Mouse (Mus musculus): ENCODE measurements around the gene Zc3hav1. TPM values are rescaled to one million over a fixed set of nuclear protein-coding genes. Genes with fewer than 3 reads are reported as not detected.

Gene Zc3hav1
- total RNA-seq, 2 experiments from 2014 or later: 9.1 to 11.2 TPM

DNA sequence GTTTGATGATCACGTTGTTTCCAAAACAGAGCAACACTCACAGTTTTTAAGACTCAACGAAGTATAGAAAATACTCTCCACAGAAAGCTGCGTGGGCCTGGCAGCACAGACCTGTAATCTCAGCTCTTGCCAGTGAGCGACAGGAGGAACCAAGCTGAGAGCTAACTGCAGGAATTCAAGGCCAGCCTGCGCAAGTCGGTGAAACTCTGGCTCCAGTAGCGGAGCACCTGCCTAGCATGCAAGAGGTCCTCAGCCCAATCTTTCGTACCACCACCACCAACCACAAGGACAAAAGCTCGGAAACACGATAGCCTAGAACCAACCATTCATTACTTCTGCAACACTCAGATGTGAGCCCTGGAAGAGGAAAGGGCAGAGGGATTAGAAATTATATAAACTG, 2.0 kb downstream of the Zc3hav1 start:
- no peak for DNase-seq

DNA sequence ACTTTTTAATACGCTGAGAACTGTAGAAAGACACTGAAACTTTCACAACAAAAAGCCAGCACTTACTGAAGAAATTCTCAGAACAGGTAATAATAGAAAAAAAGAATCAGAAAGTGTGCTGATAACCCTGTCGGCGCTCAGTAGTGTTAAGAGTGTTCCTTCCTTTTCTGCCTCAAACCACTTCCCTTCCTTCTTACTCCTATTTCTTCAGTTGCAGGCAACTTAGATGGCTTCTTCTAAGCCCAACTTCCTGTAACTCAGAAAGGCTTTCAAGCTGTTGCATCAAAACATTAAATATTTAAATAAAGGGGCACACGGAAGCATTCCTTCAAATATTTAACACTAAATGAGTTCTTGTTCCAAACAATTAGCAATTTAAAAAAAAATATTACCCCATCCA, 2.5 kb downstream of the Zc3hav1 start:
- DNase-seq: no peak

DNA sequence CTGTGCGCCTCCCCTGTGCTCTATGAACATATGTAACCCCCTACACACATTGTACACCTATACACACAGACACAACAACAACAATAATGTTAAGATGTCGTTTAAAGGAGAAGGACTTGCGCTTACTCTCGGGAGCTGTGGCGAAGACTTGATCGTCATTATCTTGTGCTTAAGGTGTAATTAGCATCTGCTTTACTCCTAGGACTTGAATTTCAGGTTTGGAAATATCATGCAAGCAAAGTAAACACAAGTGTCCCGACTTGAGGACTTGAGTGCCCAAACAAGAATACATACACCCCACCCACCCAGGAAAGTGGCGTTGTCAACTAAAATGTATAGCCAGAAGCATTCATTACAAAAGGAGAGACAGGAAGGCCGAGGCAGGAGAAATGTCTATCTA, 4.6 kb downstream of the Zc3hav1 start:
- no peak for DNase-seq

DNA sequence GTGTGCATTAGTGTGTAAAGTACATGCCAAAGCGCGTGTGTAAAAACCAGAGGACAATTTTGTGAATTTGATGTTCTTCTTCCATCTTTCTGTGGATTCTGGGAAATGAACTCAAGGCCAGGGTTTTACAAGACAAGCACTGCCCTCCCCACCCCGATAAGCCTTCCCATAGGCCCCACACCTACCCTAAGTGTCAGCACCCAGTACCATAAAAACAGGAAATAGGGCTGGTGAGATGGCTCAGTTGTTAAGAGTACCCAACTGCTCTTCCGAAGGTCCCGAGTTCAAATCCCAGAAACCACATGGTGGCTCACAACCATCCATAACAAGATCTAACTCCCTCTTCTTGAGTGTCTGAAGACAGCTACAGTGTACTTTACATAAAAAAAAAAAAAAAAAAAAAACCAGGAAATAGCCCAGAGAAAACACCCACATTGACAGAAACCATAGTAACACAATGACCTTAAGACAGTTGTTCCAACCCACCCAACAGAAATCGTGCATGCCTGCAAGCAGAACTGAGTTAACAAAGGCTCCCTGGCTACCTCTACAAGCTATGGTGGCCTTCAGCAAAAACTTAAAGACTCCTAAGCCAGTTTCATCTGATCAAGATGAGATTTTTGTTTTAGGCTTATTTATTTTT, 5.5 kb downstream of the Zc3hav1 start:
- DNase-seq: no peak

DNA sequence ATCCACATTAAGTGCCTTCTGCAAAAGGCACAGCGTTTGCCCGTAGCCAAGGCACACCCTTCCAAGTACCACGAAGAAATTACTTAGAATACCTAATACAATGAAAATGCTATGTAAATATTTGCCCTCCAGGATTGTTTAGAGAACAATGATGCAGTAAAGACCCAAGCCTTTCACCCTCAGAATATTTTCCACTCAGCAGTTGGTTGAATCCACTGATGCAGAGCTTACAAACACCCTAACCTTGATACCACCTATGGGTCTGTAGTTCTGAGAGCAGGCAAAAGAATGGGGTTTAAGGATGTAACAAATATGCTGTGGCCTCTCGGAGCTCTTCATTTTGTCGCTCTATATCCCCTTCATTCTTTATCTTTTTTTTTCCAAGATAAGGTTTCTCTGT, 6.5 kb downstream of the Zc3hav1 start:
- no peak for DNase-seq

DNA sequence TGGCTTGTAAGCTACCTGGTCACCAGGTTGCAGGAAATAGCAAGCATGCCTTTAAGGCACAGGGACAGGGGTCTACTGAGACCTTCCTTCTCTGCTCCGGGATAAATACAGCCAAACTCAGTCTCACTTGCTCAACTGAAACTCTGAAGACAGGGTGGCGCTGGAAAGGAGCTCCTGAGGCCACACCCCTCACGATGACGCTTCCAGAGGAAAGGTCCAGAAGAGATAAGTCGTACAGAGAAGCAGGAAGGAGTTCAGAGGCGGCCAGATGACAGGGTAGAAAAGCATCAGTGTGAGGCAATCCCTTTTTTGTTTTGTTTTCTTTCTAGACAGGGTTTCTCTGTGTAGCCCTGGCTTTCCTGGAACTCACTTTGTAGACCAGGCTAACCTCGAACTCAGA, 8.6 kb downstream of the Zc3hav1 start:
- no peak for DNase-seq

DNA sequence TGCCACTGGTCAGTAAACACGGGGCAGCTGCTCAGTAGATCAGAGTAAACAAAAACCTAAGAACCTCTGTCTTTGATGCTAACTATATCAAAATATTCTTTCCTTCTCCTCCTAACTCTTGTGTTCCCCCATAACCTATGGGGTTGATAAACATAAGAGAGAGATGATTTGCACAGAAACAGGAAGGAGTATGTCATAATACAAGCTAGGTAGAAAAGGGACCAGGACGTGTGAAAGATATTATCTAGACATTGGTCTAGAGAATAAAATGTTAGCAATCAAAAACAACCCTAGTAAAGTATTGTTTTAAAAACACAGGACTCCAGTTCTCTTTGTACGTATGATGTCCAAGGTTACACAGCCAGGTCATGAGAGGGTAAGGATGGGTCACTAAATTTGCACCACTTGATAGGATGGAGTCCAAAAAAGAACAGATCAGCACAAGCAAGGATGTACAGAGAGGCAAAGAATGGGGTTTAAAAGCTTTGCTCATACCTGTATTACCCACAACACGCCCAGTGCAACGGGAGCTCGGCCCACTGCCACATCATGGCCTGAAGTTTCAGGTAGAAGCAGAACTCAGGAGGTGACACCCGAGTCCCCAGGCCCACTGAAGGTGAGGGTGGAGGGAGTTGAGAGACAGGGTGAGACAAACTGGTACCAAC, 10.3 kb downstream of the Zc3hav1 start:
- DNase-seq: no peak

DNA sequence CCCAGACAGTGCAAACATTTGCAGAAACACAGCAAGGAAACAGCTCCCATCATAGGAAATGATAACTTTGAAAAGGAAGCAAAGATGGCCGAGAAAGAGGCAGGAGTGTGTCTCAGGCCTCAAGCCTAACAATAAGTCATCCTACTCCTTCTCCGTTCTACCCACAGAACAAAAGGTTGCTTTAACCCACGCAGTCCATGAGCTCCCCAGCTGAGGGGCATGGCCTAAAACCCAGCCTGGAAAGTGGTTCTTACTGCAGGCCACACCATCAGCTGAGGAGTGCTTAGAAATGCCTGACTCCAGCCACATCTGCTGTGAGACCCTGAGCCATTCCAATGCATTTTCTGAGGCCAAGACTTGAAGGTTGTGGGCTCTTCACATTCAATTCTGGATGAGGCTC, 10.8 kb downstream of the Zc3hav1 start:
- DNase-seq: no peak

DNA sequence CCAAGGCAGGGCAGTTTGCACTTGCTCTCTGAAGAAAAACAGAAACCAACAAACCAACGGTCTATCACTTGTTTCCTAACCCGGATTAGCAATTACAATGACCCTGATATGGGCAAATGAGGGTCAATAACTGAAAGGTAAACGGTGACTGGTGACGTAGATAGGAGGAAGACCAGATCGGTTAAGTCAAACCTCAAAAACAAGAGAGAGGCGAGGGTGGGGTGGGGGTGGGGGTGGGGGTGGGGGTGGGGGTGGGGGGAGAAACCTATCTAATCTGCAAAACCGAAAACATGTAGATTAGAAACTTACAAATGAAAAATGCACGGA, 11.8 kb downstream of the Zc3hav1 start:
- DNase-seq: no peak

DNA sequence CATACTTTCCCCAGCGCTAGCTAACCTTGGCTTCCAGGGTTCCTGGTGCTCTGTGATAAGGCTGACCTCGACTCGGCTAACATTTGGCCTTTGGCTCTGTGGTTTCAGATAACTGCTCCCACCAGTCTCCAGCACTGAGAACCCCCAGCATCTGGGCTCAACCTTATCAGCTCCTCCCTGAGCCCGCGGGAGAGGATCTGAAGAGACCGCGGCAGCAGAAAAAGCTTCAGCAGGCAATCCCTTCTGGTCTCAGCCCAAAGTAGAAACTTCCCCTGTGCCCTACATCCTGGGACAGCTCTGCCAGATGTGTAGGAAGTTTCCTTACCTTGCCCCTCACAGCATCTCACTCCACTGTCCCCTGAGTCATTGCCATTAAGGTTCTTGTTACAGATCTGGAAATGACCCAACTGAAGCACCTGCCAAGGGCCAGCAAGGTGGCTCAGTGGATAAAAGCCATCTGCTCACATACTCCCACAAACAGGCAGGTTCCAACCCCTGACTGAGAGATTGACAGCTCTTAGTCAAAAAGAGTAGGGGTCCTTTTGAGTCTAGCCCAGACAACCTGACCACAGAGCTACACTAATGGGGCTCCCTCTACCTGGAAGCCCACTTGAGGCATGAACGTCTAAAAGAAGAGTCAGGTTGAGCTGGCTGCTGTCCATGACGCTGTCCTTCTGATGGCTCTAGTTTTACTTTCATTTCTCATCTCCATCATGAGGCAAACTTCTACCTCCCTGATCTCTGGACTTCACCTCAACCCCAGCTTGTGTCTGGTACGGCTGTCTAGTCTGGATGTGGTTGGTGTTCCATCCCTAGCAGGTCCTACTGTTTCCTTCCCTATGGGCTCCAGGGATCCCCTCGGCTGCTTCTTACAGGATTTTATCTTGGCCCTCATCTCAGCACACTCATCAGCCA, 12.4 kb downstream of the Zc3hav1 start:
- DNase-seq: no peak

DNA sequence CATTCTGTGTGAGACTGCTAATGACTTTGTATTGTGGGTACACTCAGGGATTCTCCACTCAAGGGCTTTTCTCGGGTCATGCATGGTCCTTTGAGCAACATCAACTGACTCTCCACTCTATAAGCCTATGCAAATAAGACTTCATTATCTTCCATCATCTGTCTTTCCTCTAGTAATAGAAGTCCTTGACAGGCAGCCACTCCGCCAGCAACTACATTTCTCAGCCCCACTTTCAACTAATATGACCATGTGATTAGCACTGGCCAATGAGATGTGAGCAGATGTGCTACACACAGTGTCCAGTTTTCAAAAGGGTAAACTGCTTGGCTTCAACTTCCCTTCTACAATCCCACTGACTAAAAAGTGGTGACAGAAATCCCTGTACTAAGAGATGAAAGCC, 15.3 kb downstream of the Zc3hav1 start:
- DNase-seq: no peak

DNA sequence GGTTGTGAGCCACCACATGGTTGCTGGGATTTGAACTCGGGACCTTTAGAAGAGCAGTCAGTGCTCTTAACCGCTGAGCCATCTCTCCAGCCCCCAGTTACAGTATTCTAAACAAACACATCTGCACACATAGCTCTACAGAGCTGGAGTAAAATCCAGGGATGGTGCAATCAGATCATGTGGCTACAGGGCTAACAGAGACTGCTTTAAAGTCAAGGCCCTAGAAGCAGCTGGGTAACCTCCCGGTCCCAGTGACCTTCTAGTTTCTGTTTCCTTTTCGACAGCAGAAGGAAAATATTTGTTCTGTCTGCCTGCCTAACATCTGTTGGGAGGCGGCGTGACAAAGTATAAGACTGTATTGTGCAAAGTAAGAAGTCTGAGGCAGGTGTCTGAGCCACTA, 16.5 kb downstream of the Zc3hav1 start:
- no peak for DNase-seq

DNA sequence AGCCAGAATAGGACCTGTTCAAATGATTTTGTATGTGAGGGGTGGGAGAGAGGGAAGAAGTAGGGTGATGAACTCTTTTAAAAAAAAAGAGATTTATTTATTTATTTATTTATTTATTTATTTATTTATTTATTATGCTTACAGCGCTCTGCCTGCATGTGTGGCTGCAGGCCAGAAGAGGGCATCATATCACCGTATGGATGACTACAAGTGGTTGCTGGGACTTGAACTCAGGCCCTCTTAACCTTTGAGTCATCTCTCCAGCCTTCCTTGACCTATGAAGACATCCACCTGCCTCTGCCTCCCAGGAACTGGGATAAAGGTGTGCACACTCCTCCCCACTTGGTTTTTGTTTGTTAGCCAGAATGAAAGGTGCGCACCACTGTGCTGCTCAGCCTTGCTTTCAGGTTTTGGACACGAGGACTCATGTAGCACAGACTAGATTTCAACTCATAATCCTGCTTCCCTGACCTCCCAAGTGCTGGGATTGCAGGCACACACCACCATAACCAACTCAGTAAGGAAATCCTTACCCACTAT, 17.2 kb downstream of the Zc3hav1 start:
- DNase-seq: no peak

DNA sequence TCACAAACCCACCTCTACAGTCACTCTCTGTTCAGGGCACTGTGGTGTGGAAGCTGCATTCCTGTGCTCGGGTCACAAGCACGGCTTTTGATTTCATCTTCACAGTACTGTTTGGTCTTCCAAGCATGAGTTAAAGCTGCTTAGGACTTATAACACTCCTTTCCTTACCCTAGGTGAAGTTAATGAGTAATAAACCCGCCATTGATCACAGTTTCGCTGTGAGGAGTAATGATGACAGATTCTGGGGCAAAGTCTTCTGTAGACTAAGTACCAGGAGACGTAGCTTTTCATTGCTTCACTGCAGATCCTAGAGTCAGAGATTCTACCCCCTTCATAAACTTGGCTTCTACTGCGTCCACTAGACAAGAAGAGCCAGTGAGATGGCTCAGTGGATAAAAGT, 19.1 kb downstream of the Zc3hav1 start:
- DNase-seq: no peak

DNA sequence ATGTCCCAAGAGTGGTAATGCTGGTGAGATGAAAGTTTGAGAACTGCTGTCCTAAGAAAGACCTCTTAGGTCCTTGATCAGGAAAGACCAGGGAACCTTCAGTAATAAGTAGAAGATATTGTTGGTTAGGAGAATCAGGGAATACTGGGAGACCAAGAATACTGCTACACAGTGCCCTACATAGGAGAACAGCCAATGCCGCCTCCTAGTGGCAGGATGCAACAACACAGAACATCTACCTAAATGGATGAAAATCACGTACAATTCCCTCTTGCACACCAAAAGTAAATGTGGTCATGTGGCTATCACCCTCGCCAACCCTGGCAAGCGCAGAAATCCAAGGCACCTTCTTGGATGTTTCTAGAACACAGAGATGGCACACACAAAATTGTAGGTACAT, 27.8 kb downstream of the Zc3hav1 start:
- peak; percentile 41 for DNase-seq

DNA sequence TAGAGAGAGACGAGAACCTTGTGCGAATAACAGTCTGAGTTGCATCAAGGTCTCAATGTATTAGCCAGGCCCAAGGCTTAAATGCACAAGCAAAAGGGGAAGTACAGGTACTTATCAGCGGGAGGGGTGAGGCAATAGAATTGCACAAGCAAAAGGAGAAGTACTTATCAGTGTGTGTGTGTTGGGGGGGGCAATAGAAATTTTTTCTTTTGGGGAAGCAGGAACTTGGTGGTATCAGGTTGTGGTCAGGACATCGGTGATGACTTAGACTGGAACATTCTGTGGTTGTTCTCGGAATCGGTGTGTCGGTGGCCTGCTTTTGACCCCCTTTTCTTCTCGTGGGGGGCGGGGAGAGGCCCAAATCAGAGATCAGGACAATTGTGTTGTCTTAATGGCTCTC, 33.8 kb downstream of the Zc3hav1 start:
- DNase-seq: no peak

DNA sequence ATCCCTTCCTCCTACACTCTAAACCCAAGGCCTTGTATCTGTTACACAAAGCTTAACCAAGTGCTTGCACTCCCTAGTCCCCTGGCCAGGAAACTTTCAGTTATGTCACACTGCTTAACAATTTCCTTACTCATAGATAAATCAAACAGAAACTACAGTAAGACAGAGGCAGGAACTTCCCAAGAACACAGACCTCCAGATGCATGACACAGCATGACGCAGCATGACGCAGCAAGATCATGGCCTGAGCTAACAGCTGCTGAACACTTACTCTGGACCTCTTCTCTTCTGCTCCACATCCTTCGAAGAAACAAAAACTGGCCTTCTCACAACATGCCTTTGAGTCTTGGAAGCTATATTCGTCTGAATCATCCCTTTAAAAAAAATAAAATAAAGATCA, 38.4 kb downstream of the Zc3hav1 start:
- DNase-seq: no peak

DNA sequence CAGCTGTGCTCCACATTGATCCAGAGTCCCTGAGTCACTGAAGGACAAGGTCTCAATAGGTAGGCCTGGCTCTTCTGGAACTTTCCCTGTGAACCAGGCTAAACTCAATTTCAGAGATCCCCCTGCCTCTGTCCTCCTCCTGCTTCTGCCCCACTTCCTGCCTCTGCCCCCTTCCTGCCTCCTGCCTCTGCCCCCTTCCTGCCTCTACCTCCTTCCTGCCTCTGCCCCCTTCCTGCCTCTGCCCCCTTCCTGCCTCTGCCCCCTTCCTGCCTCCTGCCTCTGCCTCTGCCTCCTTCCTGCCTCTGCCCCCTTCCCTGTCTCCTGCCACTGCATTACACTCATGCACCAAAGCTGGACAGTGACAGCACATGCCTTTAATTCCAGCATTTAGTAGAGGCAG, 44.7 kb downstream of the Zc3hav1 start:
- DNase-seq: no peak

DNA sequence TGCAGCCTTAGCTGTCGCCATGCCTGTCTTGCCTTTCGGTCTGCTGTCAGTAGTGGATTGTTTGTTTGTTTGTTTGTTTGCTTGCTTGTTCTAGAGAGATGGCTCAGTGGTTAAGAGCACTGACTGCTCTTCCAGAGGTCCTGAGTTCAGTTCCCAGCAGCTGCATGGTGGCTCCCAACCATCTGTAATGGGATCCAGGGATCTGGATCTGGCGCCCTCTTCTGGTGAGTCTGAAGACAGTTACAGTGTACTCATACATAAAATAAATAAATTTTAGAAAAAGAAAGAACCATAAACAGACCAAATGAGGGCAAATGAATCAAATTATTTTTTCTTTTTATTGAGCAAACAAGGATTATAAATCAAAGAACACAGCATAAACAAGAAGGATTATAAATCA, 49.4 kb downstream of the Zc3hav1 start:
- DNase-seq: no peak

DNA sequence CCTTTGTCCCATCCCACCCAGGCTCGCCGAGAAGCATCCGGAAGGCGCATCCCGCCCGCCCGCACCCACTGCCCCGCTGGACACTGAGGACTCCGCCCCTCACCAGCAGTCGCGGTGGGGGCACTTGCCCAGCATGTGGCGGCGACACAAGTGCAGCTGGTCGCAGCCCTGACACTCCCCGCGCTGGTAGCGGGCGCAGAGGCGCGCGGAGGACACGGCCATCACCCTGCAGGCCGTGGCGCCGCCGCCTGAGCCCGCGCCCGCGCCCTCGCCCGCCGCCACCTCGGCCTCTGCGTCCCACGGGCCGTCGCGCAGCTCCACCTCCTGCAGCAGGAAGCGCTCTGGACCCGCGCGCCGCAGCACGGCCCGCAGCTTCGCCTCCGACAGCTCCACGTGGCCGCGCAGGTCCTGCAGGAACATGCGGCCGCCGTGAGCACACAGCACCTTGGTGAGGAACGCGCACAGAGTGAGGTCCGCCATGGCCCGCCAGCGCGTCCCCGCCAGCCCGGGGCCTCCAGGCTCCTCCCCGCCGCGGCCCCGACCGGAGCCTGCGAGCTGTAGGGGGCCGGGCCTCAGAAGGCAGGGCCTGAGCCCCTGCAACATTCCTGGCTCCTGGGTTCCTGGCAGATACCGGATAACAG, 55.5 kb downstream of the Zc3hav1 start, which contains the start of gene Zc3hav1l:
Gene Zc3hav1l (minus strand): TSS at position 499 of the 641 bp plus-strand sequence.
- peak; percentile 78 for DNase-seq

DNA sequence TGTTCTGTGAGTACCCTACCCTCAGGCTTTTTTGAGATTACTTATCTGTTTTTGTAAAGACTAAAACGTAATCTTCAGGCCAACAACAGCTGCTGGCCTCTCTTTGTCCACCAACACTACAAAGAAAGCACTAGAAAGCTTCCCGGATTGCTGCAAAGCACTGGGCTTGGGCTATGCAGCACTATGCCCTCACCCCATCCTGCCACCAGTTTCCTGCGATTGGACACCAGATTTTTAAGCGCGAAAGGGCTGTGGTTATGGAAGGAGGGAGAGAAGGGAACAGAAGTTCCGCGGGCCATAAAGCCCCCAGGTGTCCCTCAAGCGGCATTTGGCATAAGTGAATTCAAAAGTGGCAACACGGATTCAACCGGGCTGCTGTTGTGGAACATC, 56.2 kb downstream of the Zc3hav1 start:
- peak; percentile 7 for DNase-seq

DNA sequence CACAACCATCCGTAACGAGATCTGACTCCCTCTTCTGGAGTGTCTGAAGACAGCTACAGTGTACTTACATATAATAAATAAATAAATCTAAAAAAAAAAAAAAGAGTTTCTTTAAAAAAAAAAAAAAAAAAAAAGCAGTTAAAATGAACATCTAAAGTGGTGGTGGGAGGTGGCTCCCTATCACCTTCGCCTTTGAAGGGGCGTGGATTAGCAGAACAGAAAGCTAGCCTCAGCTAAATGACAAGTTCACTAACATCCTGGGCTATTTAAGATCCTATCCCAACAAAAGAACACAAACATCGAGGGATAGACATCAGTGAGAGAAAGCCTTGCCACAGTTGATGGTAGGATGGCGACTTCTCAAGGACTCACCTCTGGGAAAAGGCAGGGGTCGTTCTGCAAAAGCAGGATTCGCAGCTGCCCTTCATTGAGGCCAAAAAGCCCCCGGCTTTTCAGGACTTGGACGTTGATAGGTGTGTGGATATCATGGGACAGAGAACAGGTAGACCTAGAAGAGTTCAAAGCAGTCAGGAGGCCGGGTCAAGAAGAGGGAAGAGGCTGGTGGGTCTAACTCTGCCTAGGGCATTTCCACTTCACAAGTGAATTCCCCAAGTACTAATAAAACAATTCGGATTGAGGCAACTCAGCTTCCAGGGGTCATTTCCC, 56.7 kb downstream of the Zc3hav1 start:
- no peak for DNase-seq
